Mouse (Mus musculus): ENCODE measurements at regions not wholly inside any gene's neighbourhood (a gene's known extent, or its start where the extent isn't known, plus 50 kb on each side); places are given as distances from the start of the nearest gene placed in this dataset.

DNA sequence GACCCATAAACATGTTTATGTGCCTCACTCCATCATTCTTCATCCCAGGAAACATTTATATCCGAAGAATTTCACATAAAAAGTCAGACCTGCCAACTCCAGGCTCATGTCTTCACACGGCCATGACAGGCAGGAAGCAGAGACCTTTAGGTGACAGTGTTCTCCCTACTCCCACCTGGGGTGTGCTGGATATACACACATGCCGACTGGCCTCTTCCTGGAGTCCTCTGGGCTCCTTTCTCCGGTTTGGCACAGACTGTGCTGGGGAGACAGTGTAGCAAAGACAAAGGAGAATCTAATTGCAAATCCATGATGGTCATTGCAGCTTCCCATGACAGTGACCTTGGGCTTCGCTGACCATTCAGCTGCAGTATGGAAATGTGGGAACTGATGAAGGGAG, 480.1 kb downstream of the Rnf144a start:
- no peak for ATAC-seq
- Histone ChIP-seq H3K36me3 (ENCODE audit: insufficient read depth, low read length) (no peaks in the 10 kb centered on the region), H3K4me2 (ENCODE audit: low read depth, low read length) (no peak overlapping the region), H3K27me3 (ENCODE audit: insufficient read depth, low read length) (no peaks in the 10 kb centered on the region), H3K4me3 (ENCODE audit: low read length) (no peak overlapping the region), H3K9me3 (ENCODE audit: low read length) (no peaks in the 10 kb centered on the region), H3K9ac (replicated peaks; ENCODE audit: low read length) (no peak overlapping the region), H3K4me1 (ENCODE audit: insufficient read depth, low read length) (no peaks in the 10 kb centered on the region), H3K27ac (no peak overlapping the region)
- TF ChIP-seq CTCF (IDR thresholded peaks at IDR 0.05; ENCODE audit: low read depth): no peak
- WGBS: 83% methylated on average over 5 of the region's 5 CpGs
- no peak for DNase-seq (ENCODE audit: low spot score)

DNA sequence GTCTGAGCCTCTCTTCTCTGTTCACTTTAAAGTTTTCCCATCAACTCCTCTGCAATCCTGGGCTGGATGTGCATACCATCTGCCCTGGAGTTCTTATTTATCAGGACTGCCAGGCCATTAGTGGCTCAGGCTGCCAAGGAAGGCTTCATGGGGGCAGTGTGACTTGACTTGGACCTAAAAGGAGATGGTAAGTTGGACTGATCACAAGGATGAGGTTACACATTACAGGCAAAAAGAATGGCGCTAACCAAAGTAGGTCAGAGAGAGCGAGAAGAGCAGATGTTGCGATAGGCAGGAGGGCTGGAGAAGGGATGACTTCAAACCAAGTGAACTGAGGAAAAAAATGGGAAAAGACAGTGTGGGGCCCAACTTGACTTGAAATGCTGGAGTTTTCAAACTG, 480.5 kb downstream of the Rnf144a start:
- Histone ChIP-seq H3K9me3 (ENCODE audit: low read length) (no peaks in the 10 kb centered on the region), H3K27ac (no peak overlapping the region), H3K27me3 (ENCODE audit: insufficient read depth, low read length) (no peaks in the 10 kb centered on the region), H3K4me2 (ENCODE audit: low read depth, low read length) (no peak overlapping the region), H3K4me1 (ENCODE audit: insufficient read depth, low read length) (no peaks in the 10 kb centered on the region), H3K36me3 (ENCODE audit: insufficient read depth, low read length) (no peaks in the 10 kb centered on the region), H3K4me3 (ENCODE audit: low read length) (no peak overlapping the region), H3K9ac (replicated peaks; ENCODE audit: low read length) (no peak overlapping the region)
- TF ChIP-seq CTCF (IDR thresholded peaks at IDR 0.05; ENCODE audit: low read depth): no peak
- ATAC-seq (no peak), DNase-seq (ENCODE audit: low spot score) (no peak)
- WGBS: 82% methylated on average over 3 of the region's 3 CpGs

DNA sequence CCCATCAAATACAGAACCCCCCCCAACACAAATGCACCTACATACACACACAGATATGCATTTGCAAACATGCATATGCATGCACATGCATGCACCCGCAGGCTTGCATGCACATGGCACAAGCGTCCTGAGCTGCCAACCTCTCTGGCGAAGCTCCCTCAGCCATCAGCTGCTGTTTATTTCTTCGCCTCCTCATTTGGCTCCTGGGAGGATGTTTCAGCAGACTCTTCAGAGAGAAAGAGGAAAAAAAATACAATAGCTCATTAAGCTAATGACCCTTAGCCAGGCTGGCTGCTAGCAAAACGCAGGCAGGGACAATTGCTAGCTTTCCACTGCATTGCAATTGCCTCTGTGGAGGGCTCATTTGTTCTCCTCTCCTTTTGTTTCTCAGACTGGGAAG, 488.7 kb downstream of the Rnf144a start:
- Histone ChIP-seq H3K9me3 (ENCODE audit: low read length) (no peaks in the 10 kb centered on the region), H3K4me1 (ENCODE audit: insufficient read depth, low read length) (no peaks in the 10 kb centered on the region), H3K4me3 (ENCODE audit: low read length) (no peak overlapping the region), H3K27me3 (ENCODE audit: insufficient read depth, low read length) (no peaks in the 10 kb centered on the region), H3K27ac (no peak overlapping the region), H3K4me2 (ENCODE audit: low read depth, low read length) (no peak overlapping the region), H3K9ac (replicated peaks; ENCODE audit: low read length) (no peak overlapping the region), H3K36me3 (ENCODE audit: insufficient read depth, low read length) (no peaks in the 10 kb centered on the region)
- WGBS: 23% methylated on average over 5 of the region's 5 CpGs
- TF ChIP-seq CTCF (IDR thresholded peaks at IDR 0.05; ENCODE audit: low read depth): no peak
- no peak for ATAC-seq
- DNase-seq (ENCODE audit: low spot score): peak; percentile 54

GRCm38 (mm10) chr12:25924526-25924925, 490.5 kb downstream of the Rnf144a start:
- DNase-seq (ENCODE audit: low spot score) (peak; percentile 38), ATAC-seq (peak; percentile 40; the same call in 1 of the 2 replicates)
- H3K4me2 ChIP-seq (ENCODE audit: low read depth, low read length): no peak overlapping the region
- H3K4me1 ChIP-seq (ENCODE audit: insufficient read depth, low read length): no peaks in the 10 kb centered on the region
- H3K4me3 ChIP-seq (ENCODE audit: low read length): no peak overlapping the region
- no peaks in the 10 kb centered on the region for H3K36me3 ChIP-seq (ENCODE audit: insufficient read depth, low read length)
- WGBS: 38% methylated on average over 9 of the region's 9 CpGs
- H3K27ac ChIP-seq: no peak overlapping the region
- H3K9me3 ChIP-seq (ENCODE audit: low read length): no peaks in the 10 kb centered on the region
- no peak overlapping the region for H3K9ac ChIP-seq (replicated peaks; ENCODE audit: low read length)
- no peaks in the 10 kb centered on the region for H3K27me3 ChIP-seq (ENCODE audit: insufficient read depth, low read length)
- TF ChIP-seq CTCF (IDR thresholded peaks at IDR 0.05; ENCODE audit: low read depth): no peak

GRCm38 (mm10) chr12:25923772-25924171, 491.3 kb downstream of the Rnf144a start:
- TF ChIP-seq CTCF (IDR thresholded peaks at IDR 0.05; ENCODE audit: low read depth): no peak
- Histone ChIP-seq H3K4me2 (ENCODE audit: low read depth, low read length) (no peak overlapping the region), H3K27ac (no peak overlapping the region), H3K4me1 (ENCODE audit: insufficient read depth, low read length) (no peaks in the 10 kb centered on the region), H3K9me3 (ENCODE audit: low read length) (no peaks in the 10 kb centered on the region), H3K9ac (replicated peaks; ENCODE audit: low read length) (no peak overlapping the region), H3K36me3 (ENCODE audit: insufficient read depth, low read length) (no peaks in the 10 kb centered on the region), H3K27me3 (ENCODE audit: insufficient read depth, low read length) (no peaks in the 10 kb centered on the region), H3K4me3 (ENCODE audit: low read length) (no peak overlapping the region)
- WGBS: 76% methylated on average over 1 of the region's 1 CpGs
- ATAC-seq (no peak), DNase-seq (ENCODE audit: low spot score) (no peak)

GRCm38 (mm10) chr12:25905614-25906013, 509.4 kb downstream of the Rnf144a start:
- TF ChIP-seq CTCF (IDR thresholded peaks at IDR 0.05; ENCODE audit: low read depth): no peak
- no peak for ATAC-seq
- WGBS: 82% methylated on average over 1 of the region's 1 CpGs
- Histone ChIP-seq H3K9ac (replicated peaks; ENCODE audit: low read length) (no peak overlapping the region), H3K4me1 (ENCODE audit: insufficient read depth, low read length) (no peaks in the 10 kb centered on the region), H3K36me3 (ENCODE audit: insufficient read depth, low read length) (no peaks in the 10 kb centered on the region), H3K4me2 (ENCODE audit: low read depth, low read length) (no peak overlapping the region), H3K9me3 (ENCODE audit: low read length) (no peaks in the 10 kb centered on the region), H3K4me3 (ENCODE audit: low read length) (no peak overlapping the region), H3K27me3 (ENCODE audit: insufficient read depth, low read length) (no peaks in the 10 kb centered on the region), H3K27ac (no peak overlapping the region)
- DNase-seq (ENCODE audit: low spot score): no peak

- H3K4me3 ChIP-seq (ENCODE audit: low read length): no peak overlapping the region
- 54% methylated on average over 3 of the region's 3 CpGs for WGBS
- H3K9me3 ChIP-seq (ENCODE audit: low read length): no peaks in the 10 kb centered on the region
- H3K4me2 ChIP-seq (ENCODE audit: low read depth, low read length): no peak overlapping the region
- no peak overlapping the region for H3K9ac ChIP-seq (replicated peaks; ENCODE audit: low read length)
- no peak for TF ChIP-seq CTCF (IDR thresholded peaks at IDR 0.05; ENCODE audit: low read depth)
- DNase-seq (ENCODE audit: low spot score) (no peak), ATAC-seq (no peak)
- no peak overlapping the region for H3K27ac ChIP-seq
- H3K27me3 ChIP-seq (ENCODE audit: insufficient read depth, low read length): no peaks in the 10 kb centered on the region
- no peaks in the 10 kb centered on the region for H3K4me1 ChIP-seq (ENCODE audit: insufficient read depth, low read length)
- no peaks in the 10 kb centered on the region for H3K36me3 ChIP-seq (ENCODE audit: insufficient read depth, low read length)
These were observed 518.5 kb downstream of the Rnf144a start for GRCm38 (mm10) chr12:25896543-25896942.
